Mouse (Mus musculus) A20 (cell line): ENCODE results near the gene Mapk7.

Experiments used
- DNase-seq: peaks from one replicate; pipeline ENCODE4 v3.0.0-alpha.2; 2011; ENCODE audit warnings: low read depth, low spot score

The Mapk7 gene

GRCm38 (mm10) chr11:61490944-61491520 lies 3.2 kb downstream of the Mapk7 start:
- no peak for DNase-seq

GRCm38 (mm10) chr11:61489874-61490273 lies 4.3 kb downstream of the Mapk7 start:
- DNase-seq = no peak

- DNase-seq = no peak
Measured at GRCm38 (mm10) chr11:61489085-61489484, 5.1 kb downstream of the Mapk7 start.

- DNase-seq = no peak
Measured at GRCm38 (mm10) chr11:61487936-61488335, 6.3 kb downstream of the Mapk7 start.

GRCm38 (mm10) chr11:61487401-61487800 lies 6.8 kb downstream of the Mapk7 start:
- no peak for DNase-seq

GRCm38 (mm10) chr11:61486458-61487219 lies 7.6 kb downstream of the Mapk7 start:
- no peak for DNase-seq

GRCm38 (mm10) chr11:61485541-61486457 lies 8.4 kb downstream of the Mapk7 start:
- DNase-seq = peak; percentile 27

- DNase-seq = no peak
Measured at GRCm38 (mm10) chr11:61484613-61485540, 9.3 kb downstream of the Mapk7 start, which contains the start of gene Mfap4. Gene Mfap4 (plus strand): TSS chr11:61485431.

- no peak for DNase-seq
Measured at GRCm38 (mm10) chr11:61484256-61484612, 10.0 kb downstream of the Mapk7 start.

- DNase-seq = no peak
Measured at GRCm38 (mm10) chr11:61483226-61483845, 10.9 kb downstream of the Mapk7 start.

GRCm38 (mm10) chr11:61481239-61482090 lies 12.7 kb downstream of the Mapk7 start:
- DNase-seq = no peak

GRCm38 (mm10) chr11:61478788-61479187 lies 15.4 kb downstream of the Mapk7 start:
- no peak for DNase-seq

GRCm38 (mm10) chr11:61477566-61478508 lies 16.4 kb downstream of the Mapk7 start:
- DNase-seq = no peak

GRCm38 (mm10) chr11:61476786-61477382 lies 17.3 kb downstream of the Mapk7 start:
- no peak for DNase-seq

GRCm38 (mm10) chr11:61473630-61474029 lies 20.6 kb downstream of the Mapk7 start:
- no peak for DNase-seq

- no peak for DNase-seq
Measured at GRCm38 (mm10) chr11:61470880-61471279, 23.3 kb downstream of the Mapk7 start.

GRCm38 (mm10) chr11:61469317-61469917 lies 24.8 kb downstream of the Mapk7 start:
- no peak for DNase-seq

GRCm38 (mm10) chr11:61468534-61468933 lies 25.7 kb downstream of the Mapk7 start:
- DNase-seq = no peak
